Mouse (Mus musculus) forebrain, postnatal 0 days (tissue): Measurements from ENCODE around the gene Lrrc3b. TPM values are rescaled to one million over a fixed set of nuclear protein-coding genes. Genes with fewer than 3 reads are reported as not detected.

Source experiments
- ATAC-seq: fragments of 200-750 bp; cut with Nextera tagmentation; 2 replicates; pipeline ENCODE4 v1.8.0; 2017; ENCODE audit warnings: mild to moderate bottlenecking, moderate library complexity
- DNase-seq: peaks from one replicate; pipeline ENCODE4 v3.0.0-alpha.2; 2015
- H3K27ac ChIP-seq: fragments of 300-500 bp; sonication (generic); 2 replicates; pipeline ENCODE4 v1.5.1; 2014; ENCODE audit warnings: low read depth, mild to moderate bottlenecking, antibody characterized with exemption, low read length, moderate library complexity, mixed read lengths
- H3K27me3 ChIP-seq: fragments of 300-500 bp; sonication (generic); 2 replicates; pipeline ENCODE4 v1.6.1; 2014; ENCODE audit warnings: mild to moderate bottlenecking, low read length, mixed read lengths; ENCODE audit not compliant: insufficient read depth
- H3K36me3 ChIP-seq: fragments of 300-500 bp; sonication (generic); 2 replicates; pipeline ENCODE4 v1.6.1; 2014; ENCODE audit warnings: mild to moderate bottlenecking, moderate library complexity; ENCODE audit not compliant: insufficient read depth
- H3K4me1 ChIP-seq: fragments of 300-500 bp; sonication (generic); 2 replicates; pipeline ENCODE4 v1.6.1; 2014; ENCODE audit warnings: antibody characterized with exemption; ENCODE audit not compliant: insufficient read depth
- H3K4me2 ChIP-seq: fragments of 300-500 bp; sonication (generic); 2 replicates; pipeline ENCODE4 v1.6.1; 2014; ENCODE audit warnings: low read depth, mild to moderate bottlenecking, moderate library complexity
- H3K4me3 ChIP-seq: fragments of 300-500 bp; sonication (generic); 2 replicates; pipeline ENCODE4 v1.5.1; 2014; ENCODE audit warnings: low read depth, low read length, mixed read lengths
- H3K9ac ChIP-seq: fragments of 300-500 bp; sonication (generic); 2 replicates; pipeline ENCODE4 v1.6.1; 2014; ENCODE audit warnings: mild to moderate bottlenecking
- H3K9me3 ChIP-seq: fragments of 300-500 bp; sonication (generic); 2 replicates; pipeline ENCODE4 v1.6.1; 2016; ENCODE audit warnings: low read length
- CTCF ChIP-seq: sonication (generic); IDR thresholded peaks from 2 replicates; pipeline ENCODE4 v1.5.1; 2016; ENCODE audit warnings: antibody characterized with exemption, control low read depth, low read depth
- WGBS: fragments of 180-500 bp; shearing (Covaris S2); extraction: QIAGEN DNeasy Blood & Tissue Kit; methylation state at CpG from one replicate; pipeline ENCODE4 v1.1.7; 2014; 5-methylcytosine and 5-hydroxymethylcytosine counted together
- polyA plus RNA-seq: library from polyadenylated mRNA; unstranded; fragments of >200 nt; fragmentation: Nextera tagmentation; extraction: Ambion mirVana; gene quantifications from 2 replicates; pipeline ENCODE4 v1.2.1, GENCODE M21; 2015
- total RNA-seq: library from RNA; depleted of rRNA; stranded (reverse); fragments of >200 nt; gene quantifications from 2 replicates; pipeline ENCODE4 v1.2.3, GENCODE M21; 2014; rRNA removed

Gene Lrrc3b
- total RNA-seq: 21.2 and 21.5 TPM in 2 replicates
- polyA plus RNA-seq: 13.5 and 22.5 TPM in 2 replicates

DNA sequence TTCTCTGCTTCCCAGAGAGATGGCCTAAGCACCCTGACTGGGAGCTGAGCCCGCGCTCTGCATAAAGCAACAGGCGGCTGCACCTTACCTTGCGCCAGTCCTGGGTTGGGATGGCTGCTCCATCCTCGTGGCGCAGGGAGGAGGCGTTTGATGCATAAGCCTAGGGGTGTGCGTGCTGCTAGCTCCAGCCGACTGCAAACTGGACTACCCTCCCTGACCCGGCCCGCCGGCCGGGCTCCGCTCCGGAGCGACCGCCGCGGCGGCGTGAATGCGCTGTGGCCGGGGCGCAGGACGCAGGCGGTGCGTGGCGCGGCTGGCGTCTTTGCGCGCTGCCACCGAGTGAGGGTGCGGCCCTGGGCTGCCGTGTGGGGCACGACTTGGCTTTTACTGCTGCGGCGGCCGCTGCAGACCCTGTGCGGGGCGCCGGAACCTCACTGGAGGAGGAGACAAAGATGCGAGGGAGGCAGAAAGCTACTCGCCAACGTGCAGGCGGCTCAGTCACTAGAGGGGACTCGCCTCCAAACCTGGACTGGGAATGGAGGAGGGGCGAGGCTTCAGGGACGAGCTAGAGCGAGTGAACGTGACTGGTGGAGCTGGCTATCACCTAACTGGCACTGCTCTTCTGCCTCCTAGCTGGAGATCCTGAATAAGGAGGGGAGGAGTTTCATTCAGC, at the start of gene Lrrc3b:
Gene Lrrc3b, minus strand, starts transcription at position 503 of the 673 bp plus-strand sequence.
- ATAC-seq (peak; percentile 89), DNase-seq (peak; percentile 76)
- WGBS: under 1% methylated on average over 51 of the region's 51 CpGs
- Histone ChIP-seq H3K36me3 (no peaks in the 10 kb centered on the region), H3K4me1 (no peaks in the 10 kb centered on the region), H3K9me3 (no peaks in the 10 kb centered on the region), H3K9ac (peak within 1 kb of the TSS; percentile 80), H3K27me3 (no peaks in the 10 kb centered on the region), H3K27ac (peak within 1 kb of the TSS; percentile 77), H3K4me3 (peak within 1 kb of the TSS; percentile 61), H3K4me2 (peak within 1 kb of the TSS; percentile 90)
- peak; percentile 49 for TF ChIP-seq CTCF

GRCm38 (mm10) chr14:15477668-15478067, 38.9 kb upstream of the Lrrc3b start:
- no peak overlapping the region for H3K4me3 ChIP-seq
- H3K27me3 ChIP-seq: no peaks in the 10 kb centered on the region
- H3K4me1 ChIP-seq: no peaks in the 10 kb centered on the region
- no peak for ATAC-seq
- H3K9me3 ChIP-seq: no peaks in the 10 kb centered on the region
- TF ChIP-seq CTCF: no peak
- no peak for DNase-seq
- no peak overlapping the region for H3K27ac ChIP-seq
- no peak overlapping the region for H3K9ac ChIP-seq
- no peaks in the 10 kb centered on the region for H3K36me3 ChIP-seq
- no peak overlapping the region for H3K4me2 ChIP-seq

- Histone ChIP-seq H3K4me1 (no peaks in the 10 kb centered on the region), H3K27me3 (no peaks in the 10 kb centered on the region), H3K27ac (peak overlapping the region; percentile 77), H3K4me2 (peak overlapping the region; percentile 90), H3K4me3 (peak overlapping the region; percentile 61), H3K9me3 (no peaks in the 10 kb centered on the region), H3K36me3 (no peaks in the 10 kb centered on the region), H3K9ac (peak overlapping the region; percentile 80)
- no peak for TF ChIP-seq CTCF
- peak; percentile 47 for ATAC-seq
- peak; percentile 61 for DNase-seq
- under 1% methylated on average over 11 of the region's 11 CpGs for WGBS
Measured at GRCm38 (mm10) chr14:15438096-15438484, 697 bp downstream of the Lrrc3b start.

DNA sequence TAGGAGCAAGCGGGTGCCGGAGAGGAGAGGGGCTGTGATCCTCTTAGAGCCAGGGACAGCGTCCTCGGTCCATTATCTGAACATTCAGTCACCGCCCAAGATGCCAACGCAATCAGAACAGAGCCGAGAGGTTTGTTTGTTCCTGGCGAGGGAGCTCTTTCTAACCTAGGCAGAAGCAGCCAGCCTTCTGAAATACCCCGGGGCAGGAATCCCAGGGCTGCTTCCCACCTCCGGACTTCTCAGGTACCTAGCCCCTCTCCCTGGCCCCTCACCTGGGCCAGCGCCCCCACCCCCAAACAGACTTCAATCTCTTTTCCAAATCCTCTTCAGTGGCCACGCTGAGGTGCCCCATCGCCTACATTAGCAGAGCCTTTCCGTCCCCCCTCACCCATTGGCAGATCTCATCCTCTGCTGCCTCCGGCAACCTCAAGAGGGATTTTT, 1.3 kb downstream of the Lrrc3b start:
- Histone ChIP-seq H3K36me3 (no peaks in the 10 kb centered on the region), H3K4me3 (peak overlapping the region; percentile 61), H3K27ac (peak overlapping the region; percentile 77), H3K9me3 (no peaks in the 10 kb centered on the region), H3K27me3 (no peaks in the 10 kb centered on the region), H3K4me1 (no peaks in the 10 kb centered on the region), H3K4me2 (peak overlapping the region; percentile 90), H3K9ac (peak overlapping the region; percentile 80)
- no peak; the same call in 1 of the 2 replicates for TF ChIP-seq CTCF
- WGBS: 4% methylated on average over 14 of the region's 15 CpGs
- ATAC-seq (peak; percentile 38), DNase-seq (no peak)

GRCm38 (mm10) chr14:15437046-15437445, 1.7 kb downstream of the Lrrc3b start:
- Histone ChIP-seq H3K4me2 (peak overlapping the region; percentile 90), H3K9me3 (no peaks in the 10 kb centered on the region), H3K36me3 (no peaks in the 10 kb centered on the region), H3K9ac (peak overlapping the region; percentile 80), H3K27ac (peak overlapping the region; percentile 77; the same call in 1 of the 2 replicates), H3K4me3 (peak overlapping the region; percentile 61), H3K27me3 (no peaks in the 10 kb centered on the region), H3K4me1 (no peaks in the 10 kb centered on the region)
- WGBS: 46% methylated on average over 4 of the region's 4 CpGs
- ATAC-seq (peak; percentile 5; the same call in 1 of the 2 replicates), DNase-seq (peak; percentile 36)
- TF ChIP-seq CTCF: no peak

DNA sequence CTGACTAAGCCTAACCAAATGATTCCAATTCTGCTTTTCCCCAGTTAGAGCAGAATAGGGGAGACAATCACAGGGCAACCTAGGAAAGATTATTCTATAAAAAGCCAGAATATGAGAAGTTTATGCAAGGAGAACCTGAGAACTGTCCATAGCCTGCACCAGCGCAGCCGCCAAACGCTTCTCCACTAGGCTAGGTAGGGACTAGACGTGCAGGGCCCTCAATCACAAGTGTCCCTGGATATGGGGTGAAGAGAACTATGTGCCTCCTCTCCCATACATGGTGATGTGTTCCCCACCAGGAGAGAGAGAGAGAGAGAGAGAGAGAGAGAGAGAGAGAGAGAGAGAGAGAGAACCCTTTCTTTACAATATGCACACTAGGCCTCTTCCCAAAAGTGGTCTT, 2.2 kb downstream of the Lrrc3b start:
- TF ChIP-seq CTCF: no peak
- Histone ChIP-seq H3K9me3 (no peaks in the 10 kb centered on the region), H3K4me3 (peak overlapping the region; percentile 61; the same call in 1 of the 2 replicates), H3K36me3 (no peaks in the 10 kb centered on the region), H3K27ac (no peak overlapping the region), H3K4me2 (peak overlapping the region; percentile 90), H3K9ac (peak overlapping the region; percentile 80; the same call in 1 of the 2 replicates), H3K27me3 (no peaks in the 10 kb centered on the region), H3K4me1 (no peaks in the 10 kb centered on the region)
- ATAC-seq: no peak
- WGBS: 94% methylated on average over 4 of the region's 4 CpGs
- DNase-seq: no peak

DNA sequence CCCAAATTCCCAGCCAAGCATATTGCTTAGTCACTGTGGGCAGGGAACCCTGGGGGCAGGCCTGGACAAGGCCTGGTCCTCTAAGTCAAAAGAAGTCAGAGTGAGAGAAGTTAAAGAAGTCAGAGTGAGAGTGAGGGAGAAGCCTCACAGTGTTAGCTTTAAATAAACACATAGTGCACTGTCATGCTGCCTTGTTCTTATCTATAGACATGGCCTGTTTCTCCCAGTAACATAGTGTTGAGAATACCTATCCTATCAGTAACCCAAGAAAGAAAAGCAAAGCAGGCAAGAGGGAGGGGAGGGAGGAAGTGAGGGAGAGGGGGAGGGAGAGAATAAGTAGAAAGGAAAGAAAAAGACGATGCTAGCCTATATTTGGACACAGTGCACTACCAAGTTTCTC, 6.4 kb downstream of the Lrrc3b start:
- TF ChIP-seq CTCF: no peak
- ATAC-seq (no peak), DNase-seq (no peak)
- Histone ChIP-seq H3K4me3 (no peak overlapping the region), H3K36me3 (no peaks in the 10 kb centered on the region), H3K9ac (no peak overlapping the region), H3K27me3 (no peaks in the 10 kb centered on the region), H3K4me2 (no peak overlapping the region), H3K9me3 (no peaks in the 10 kb centered on the region), H3K27ac (no peak overlapping the region), H3K4me1 (no peaks in the 10 kb centered on the region)
- WGBS: 62% methylated on average over 1 of the region's 1 CpGs
